Mouse (Mus musculus) liver, embryonic 14.5 days (tissue): ENCODE measurements around the gene Slc27a2. TPM values are rescaled to one million over a fixed set of nuclear protein-coding genes. Genes with fewer than 3 reads are reported as not detected.
A peak's percentile ranks its signal among the peaks of the same experiment; 100 is the strongest.

Experiments
- ATAC-seq: fragments of 200-750 bp; cut with Nextera tagmentation; 2 replicates; pipeline ENCODE4 v1.8.0; 2017; ENCODE audit warnings: moderate number of reproducible peaks, mild to moderate bottlenecking, moderate library complexity; ENCODE audit not compliant: insufficient read depth
- DNase-seq, 3 experiments: peaks; one replicate each; pipeline ENCODE4 v3.0.0-alpha.2; 2012 to 2013; ENCODE audit warnings: low read depth in 3 of 3, low spot score in 3 of 3
- H3K27ac ChIP-seq: fragments of 300-500 bp; sonication (generic); 2 replicates; pipeline ENCODE4 v1.5.1; 2014; ENCODE audit warnings: moderate library complexity, mild to moderate bottlenecking, control low read depth, inconsistent platforms
- H3K27me3 ChIP-seq: fragments of 300-500 bp; sonication (generic); 2 replicates; pipeline ENCODE4 v1.6.1; 2014; ENCODE audit warnings: mild to moderate bottlenecking, low read length, moderate library complexity; ENCODE audit not compliant: control insufficient read depth, insufficient read depth
- H3K36me3 ChIP-seq: fragments of 300-500 bp; sonication (generic); replicated peaks from 2 replicates; pipeline ENCODE4 v1.6.1; 2014; ENCODE audit warnings: low read depth; ENCODE audit not compliant: control insufficient read depth, insufficient read depth
- H3K4me1 ChIP-seq, 2 experiments: fragments of 200-500 bp in 1 of 2; fragments of 300-500 bp in 1 of 2; sonication (generic) in 1 of 2; replicated peaks; 2 replicates each; pipeline ENCODE4 v1.6.1; 2012 to 2014; ENCODE audit warnings: antibody characterized with exemption in 1 of 2, inconsistent platforms in 1 of 2, low read length in 1 of 2; ENCODE audit not compliant: control insufficient read depth in 2 of 2, insufficient read depth in 2 of 2
- H3K4me2 ChIP-seq: fragments of 300-500 bp; sonication (generic); 2 replicates; pipeline ENCODE4 v1.6.1; 2014; ENCODE audit warnings: low read depth, mild to moderate bottlenecking, control low read depth, moderate library complexity
- H3K4me3 ChIP-seq, 2 experiments: fragments of 200-500 bp in 1 of 2; fragments of 300-500 bp in 1 of 2; sonication (generic) in 1 of 2; 2 replicates each; pipeline ENCODE4 v1.5.1; 2012 to 2014; ENCODE audit warnings: low read depth in 2 of 2, low read length in 2 of 2, mild to moderate bottlenecking in 2 of 2, control low read depth in 1 of 2, inconsistent platforms in 1 of 2, moderate library complexity in 1 of 2; ENCODE audit not compliant: insufficient read depth in 1 of 2
- H3K9ac ChIP-seq: fragments of 300-500 bp; sonication (generic); replicated peaks from 2 replicates; pipeline ENCODE4 v1.6.1; 2014; ENCODE audit warnings: mild to moderate bottlenecking, control low read depth, moderate library complexity
- H3K9me3 ChIP-seq: fragments of 300-500 bp; sonication (generic); 2 replicates; pipeline ENCODE4 v1.6.1; 2016; ENCODE audit warnings: low read length, mixed read lengths; ENCODE audit not compliant: control insufficient read depth
- CTCF ChIP-seq: IDR thresholded peaks from 2 replicates; pipeline ENCODE4 v1.5.1; 2016; ENCODE audit warnings: antibody characterized with exemption, low read depth, control low read depth
- EP300 ChIP-seq: IDR thresholded peaks from 2 replicates; pipeline ENCODE4 v1.6.1; 2016; ENCODE audit warnings: antibody characterized with exemption, low read depth
- WGBS: fragments of 180-500 bp; shearing (Covaris S2); extraction: QIAGEN DNeasy Blood & Tissue Kit; methylation state at CpG from one replicate; pipeline ENCODE4 v1.1.7; 2014; ENCODE audit not compliant: insufficient replicate concordance; 5-methylcytosine and 5-hydroxymethylcytosine counted together
- polyA plus RNA-seq, 2 experiments: library from polyadenylated mRNA; depleted of rRNA in 1 of 2; stranded (reverse) in 1 of 2; unstranded in 1 of 2; fragments of >200 nt; fragmentation: Nextera tagmentation in 1 of 2; extraction: Ambion mirVana in 1 of 2; gene quantifications; 2 replicates each; pipeline versions ENCODE4 v1.2.1 to v1.2.3; 2012 to 2014

Gene Slc27a2
- 27.6 and 40.4 TPM in 2 replicates for polyA plus RNA-seq (2012; rRNA removed)
- polyA plus RNA-seq (2014; fragmentation: Nextera tagmentation; extraction: Ambion mirVana) = 65.5 and 73.5 TPM in 2 replicates

- Histone ChIP-seq H3K4me2 (peak within 1 kb of the TSS; percentile 30), H3K36me3 (no peaks in the 10 kb centered on the region), H3K27ac (no peak within 1 kb of the TSS), H3K27me3 (peaks cover 23% of the 10 kb centered on the region), H3K9me3 (no peaks in the 10 kb centered on the region), H3K4me3 (peak within 1 kb of the TSS; percentile 51 to 52), H3K4me1 (peaks cover 0 to 7% of the 10 kb centered on the region in 2 experiments; a peak in 1 of 4 replicates), H3K9ac (peak within 1 kb of the TSS; percentile 38)
- TF ChIP-seq EP300 (no peak), CTCF (no peak)
- ATAC-seq (peak; percentile 60), DNase-seq (peak in 1 of 3 experiments; percentile 5)
- 1% methylated on average over 61 of the region's 61 CpGs for WGBS
Observed at GRCm38 (mm10) chr2:126552357-126553290, at the start of gene Slc27a2. TSS of gene Slc27a2 (plus strand) at chr2:126552407.

- ATAC-seq (no peak), DNase-seq (no peak)
- 60% methylated on average over 1 of the region's 1 CpGs for WGBS
Observed at GRCm38 (mm10) chr2:126505156-126505555, 47.1 kb upstream of the Slc27a2 start.

GRCm38 (mm10) chr2:126507477-126507876 is 44.7 kb upstream of the Slc27a2 start:
- Histone ChIP-seq H3K27me3 (no peaks in the 10 kb centered on the region), H3K9me3 (no peaks in the 10 kb centered on the region), H3K4me3 (no peak overlapping the region), H3K36me3 (no peaks in the 10 kb centered on the region), H3K4me2 (no peak overlapping the region), H3K4me1 (no peaks in the 10 kb centered on the region), H3K27ac (no peak overlapping the region), H3K9ac (no peak overlapping the region)
- WGBS = 60% methylated on average over 5 of the region's 5 CpGs
- DNase-seq (no peak), ATAC-seq (no peak)
- TF ChIP-seq CTCF (no peak), EP300 (no peak)

More at GRCm38 (mm10) chr2:126505156-126505555, 47.1 kb upstream of the Slc27a2 start:
- Histone ChIP-seq H3K4me2 (no peak overlapping the region), H3K27ac (no peak overlapping the region), H3K9ac (no peak overlapping the region), H3K36me3 (no peaks in the 10 kb centered on the region), H3K27me3 (no peaks in the 10 kb centered on the region), H3K4me3 (no peak overlapping the region), H3K9me3 (no peaks in the 10 kb centered on the region), H3K4me1 (no peaks in the 10 kb centered on the region)
- TF ChIP-seq EP300 (no peak), CTCF (no peak)

GRCm38 (mm10) chr2:126508228-126508627 is 44.0 kb upstream of the Slc27a2 start:
- WGBS = 3% methylated on average over 1 of the region's 1 CpGs
- Histone ChIP-seq H3K9me3 (no peaks in the 10 kb centered on the region), H3K4me1 (no peaks in the 10 kb centered on the region), H3K27ac (no peak overlapping the region), H3K9ac (no peak overlapping the region), H3K4me3 (no peak overlapping the region), H3K27me3 (no peaks in the 10 kb centered on the region), H3K36me3 (no peaks in the 10 kb centered on the region), H3K4me2 (no peak overlapping the region)
- TF ChIP-seq CTCF = no peak
- TF ChIP-seq EP300 = no peak
- DNase-seq = no peak
- ATAC-seq = no peak

GRCm38 (mm10) chr2:126515069-126515826 is 37.0 kb upstream of the Slc27a2 start:
- Histone ChIP-seq H3K36me3 (no peaks in the 10 kb centered on the region), H3K9me3 (no peaks in the 10 kb centered on the region), H3K27ac (no peak overlapping the region), H3K9ac (no peak overlapping the region), H3K4me2 (no peak overlapping the region), H3K27me3 (no peaks in the 10 kb centered on the region), H3K4me3 (no peak overlapping the region), H3K4me1 (no peaks in the 10 kb centered on the region)
- no peak for TF ChIP-seq CTCF
- no peak for TF ChIP-seq EP300
- WGBS = 28% methylated on average over 6 of the region's 6 CpGs
- no peak for ATAC-seq
- no peak for DNase-seq
